Mouse (Mus musculus) kidney, embryonic 14.5 days (tissue): Measurements from ENCODE around the gene Arpc4. TPM values are rescaled to one million over a fixed set of nuclear protein-coding genes. Genes with fewer than 3 reads are reported as not detected.

Experiments
- ATAC-seq: fragments of 200-750 bp; cut with Nextera tagmentation; 2 replicates; pipeline ENCODE4 v1.8.0; 2017; ENCODE audit warnings: moderate number of reproducible peaks, mild to moderate bottlenecking, moderate TSS enrichment, moderate library complexity; ENCODE audit not compliant: low FRiP score, low TSS enrichment
- H3K27ac ChIP-seq: fragments of 300-500 bp; sonication (generic); 2 replicates; pipeline ENCODE4 v1.5.1; 2014; ENCODE audit warnings: low read depth, mild to moderate bottlenecking, low read length, moderate library complexity, mixed read lengths
- H3K27me3 ChIP-seq: fragments of 300-500 bp; sonication (generic); 2 replicates; pipeline ENCODE4 v1.6.1; 2014; ENCODE audit warnings: mild to moderate bottlenecking, low read length; ENCODE audit not compliant: control insufficient read depth, insufficient read depth
- H3K36me3 ChIP-seq: fragments of 300-500 bp; sonication (generic); 2 replicates; pipeline ENCODE4 v1.6.1; 2014; ENCODE audit warnings: low read length, mixed read lengths; ENCODE audit not compliant: control insufficient read depth, insufficient read depth
- H3K4me1 ChIP-seq: fragments of 300-500 bp; sonication (generic); 2 replicates; pipeline ENCODE4 v1.6.1; 2014; ENCODE audit warnings: low read length, mixed read lengths; ENCODE audit not compliant: control insufficient read depth, insufficient read depth
- H3K4me2 ChIP-seq: fragments of 300-500 bp; sonication (generic); replicated peaks from 2 replicates; pipeline ENCODE4 v1.6.1; 2014; ENCODE audit warnings: low read depth, mild to moderate bottlenecking, low read length
- H3K4me3 ChIP-seq: fragments of 300-500 bp; sonication (generic); 2 replicates; pipeline ENCODE4 v1.5.1; 2014; ENCODE audit warnings: mild to moderate bottlenecking, low read length
- H3K9ac ChIP-seq: fragments of 300-500 bp; sonication (generic); 2 replicates; pipeline ENCODE4 v1.6.1; 2014; ENCODE audit warnings: low read depth, mild to moderate bottlenecking, low read length, moderate library complexity
- H3K9me3 ChIP-seq: fragments of 300-500 bp; sonication (generic); 2 replicates; pipeline ENCODE4 v1.6.1; 2016; ENCODE audit warnings: low read length; ENCODE audit not compliant: control insufficient read depth
- WGBS: fragments of 180-500 bp; shearing (Covaris S2); extraction: QIAGEN DNeasy Blood & Tissue Kit; methylation state at CpG from one replicate; pipeline ENCODE4 v1.1.7; 2014; 5-methylcytosine and 5-hydroxymethylcytosine counted together
- polyA plus RNA-seq: library from polyadenylated mRNA; unstranded; fragments of >200 nt; fragmentation: Nextera tagmentation; extraction: Ambion mirVana; gene quantifications from 2 replicates; pipeline ENCODE4 v1.2.1, GENCODE M21; 2014

Arpc4 gene
- polyA plus RNA-seq, 1 experiment from 2014 or later = 230 TPM

DNA sequence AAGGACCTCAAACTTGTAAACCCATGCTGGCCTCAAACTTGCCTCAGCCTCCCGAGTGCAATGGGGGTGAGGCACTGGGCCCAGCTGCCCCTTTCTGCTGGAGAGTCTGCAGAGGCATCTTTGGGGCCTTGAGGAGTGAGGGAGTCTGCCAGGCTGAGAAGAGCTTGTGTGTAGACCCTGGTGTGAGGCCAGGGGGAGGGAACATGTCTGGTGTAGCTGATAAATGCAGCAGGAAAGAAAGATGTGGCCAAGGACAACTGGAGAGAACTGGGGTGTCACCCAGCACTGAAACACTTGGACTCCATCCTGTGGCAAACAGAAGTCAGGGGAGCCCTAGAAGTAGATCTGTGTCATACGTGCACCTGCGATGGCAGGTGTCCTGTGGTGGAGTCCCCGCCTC lies 4.4 kb upstream of the Arpc4 start:
- H3K4me1 ChIP-seq = no peaks in the 10 kb centered on the region
- peaks cover 71% of the 10 kb centered on the region for H3K36me3 ChIP-seq
- H3K27ac ChIP-seq = no peak overlapping the region
- H3K27me3 ChIP-seq = no peaks in the 10 kb centered on the region
- no peak overlapping the region for H3K4me2 ChIP-seq
- no peak overlapping the region for H3K4me3 ChIP-seq
- no peak overlapping the region for H3K9ac ChIP-seq
- H3K9me3 ChIP-seq = no peaks in the 10 kb centered on the region
- no peak for ATAC-seq
- 97% methylated on average over 4 of the region's 4 CpGs for WGBS

DNA sequence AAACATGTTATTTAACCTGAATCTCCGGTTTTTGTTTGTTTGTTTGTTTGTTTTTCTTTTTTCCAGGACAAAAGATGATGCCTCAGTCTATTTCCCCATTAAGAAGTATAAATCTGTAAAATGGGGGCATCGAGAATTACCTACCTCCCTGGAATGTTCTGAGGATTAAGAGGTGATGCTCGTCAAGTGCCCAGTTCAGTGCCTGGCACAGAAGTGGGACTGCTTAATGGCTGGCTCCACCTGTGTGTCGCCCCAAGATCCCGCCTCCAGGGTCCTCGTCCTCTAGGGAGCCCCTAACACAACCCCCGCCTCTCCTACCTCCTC lies 781 bp upstream of the Arpc4 start:
- 11% methylated on average over 7 of the region's 7 CpGs for WGBS
- H3K27ac ChIP-seq = peak overlapping the region; percentile 93
- no peak for ATAC-seq
- peak overlapping the region; percentile 90 for H3K9ac ChIP-seq
- peaks cover 10% of the 10 kb centered on the region; the same call in 1 of the 2 replicates for H3K4me1 ChIP-seq
- H3K27me3 ChIP-seq = no peaks in the 10 kb centered on the region
- peak overlapping the region; percentile 99 for H3K4me3 ChIP-seq
- H3K4me2 ChIP-seq = peak overlapping the region; percentile 70
- peaks cover 55% of the 10 kb centered on the region for H3K36me3 ChIP-seq
- H3K9me3 ChIP-seq = no peaks in the 10 kb centered on the region

DNA sequence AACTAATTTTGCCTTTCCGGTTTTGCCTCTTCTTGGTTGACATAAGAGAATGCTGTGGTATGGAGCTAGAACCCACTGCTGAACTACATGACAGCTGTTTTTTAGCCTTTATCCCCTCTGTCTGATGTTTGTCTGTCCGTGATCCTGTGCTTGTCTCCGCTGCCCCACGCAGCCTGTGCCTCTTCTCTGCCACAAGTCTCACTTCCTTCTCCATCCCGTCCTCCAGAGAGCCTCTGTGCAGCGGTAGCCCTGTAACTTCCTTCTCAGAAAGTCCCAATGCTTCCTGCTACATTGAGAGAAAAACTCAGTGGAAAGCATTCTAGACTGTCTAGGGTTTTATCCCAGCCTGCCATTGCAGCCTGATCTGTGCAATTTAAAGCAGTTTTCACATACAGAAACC lies 1.3 kb downstream of the Arpc4 start:
- Histone ChIP-seq H3K9me3 (no peaks in the 10 kb centered on the region), H3K4me3 (peak overlapping the region; percentile 99), H3K36me3 (peaks cover 56% of the 10 kb centered on the region), H3K27ac (no peak overlapping the region), H3K27me3 (no peaks in the 10 kb centered on the region), H3K4me2 (peak overlapping the region; percentile 70), H3K9ac (peak overlapping the region; percentile 90), H3K4me1 (peaks cover 10% of the 10 kb centered on the region; the same call in 1 of the 2 replicates)
- 80% methylated on average over 6 of the region's 6 CpGs for WGBS
- ATAC-seq = no peak

DNA sequence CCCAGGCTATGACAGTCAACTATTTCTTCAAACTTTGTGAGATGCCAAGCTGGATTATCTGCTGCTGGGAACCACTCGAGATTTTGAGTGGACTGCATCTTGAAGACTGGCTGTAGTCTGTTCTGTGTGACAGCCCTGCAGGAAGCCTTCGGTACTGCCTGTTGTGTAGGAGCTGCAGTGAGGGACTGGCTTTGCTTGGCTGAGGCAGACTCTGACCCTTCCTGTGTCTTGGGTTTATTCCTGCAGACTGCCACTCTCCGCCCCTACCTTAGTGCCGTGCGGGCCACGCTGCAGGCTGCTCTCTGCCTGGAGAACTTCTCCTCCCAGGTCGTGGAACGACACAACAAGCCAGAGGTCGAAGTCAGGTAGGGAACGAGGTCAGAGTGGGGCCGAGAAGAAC lies 2.6 kb downstream of the Arpc4 start:
- Histone ChIP-seq H3K4me3 (no peak overlapping the region; the same call in 1 of the 2 replicates), H3K9ac (no peak overlapping the region), H3K4me2 (no peak overlapping the region), H3K4me1 (peaks cover 10% of the 10 kb centered on the region; the same call in 1 of the 2 replicates), H3K9me3 (no peaks in the 10 kb centered on the region), H3K27ac (no peak overlapping the region), H3K36me3 (peaks cover 56% of the 10 kb centered on the region), H3K27me3 (no peaks in the 10 kb centered on the region)
- WGBS = 96% methylated on average over 11 of the region's 11 CpGs
- no peak for ATAC-seq

DNA sequence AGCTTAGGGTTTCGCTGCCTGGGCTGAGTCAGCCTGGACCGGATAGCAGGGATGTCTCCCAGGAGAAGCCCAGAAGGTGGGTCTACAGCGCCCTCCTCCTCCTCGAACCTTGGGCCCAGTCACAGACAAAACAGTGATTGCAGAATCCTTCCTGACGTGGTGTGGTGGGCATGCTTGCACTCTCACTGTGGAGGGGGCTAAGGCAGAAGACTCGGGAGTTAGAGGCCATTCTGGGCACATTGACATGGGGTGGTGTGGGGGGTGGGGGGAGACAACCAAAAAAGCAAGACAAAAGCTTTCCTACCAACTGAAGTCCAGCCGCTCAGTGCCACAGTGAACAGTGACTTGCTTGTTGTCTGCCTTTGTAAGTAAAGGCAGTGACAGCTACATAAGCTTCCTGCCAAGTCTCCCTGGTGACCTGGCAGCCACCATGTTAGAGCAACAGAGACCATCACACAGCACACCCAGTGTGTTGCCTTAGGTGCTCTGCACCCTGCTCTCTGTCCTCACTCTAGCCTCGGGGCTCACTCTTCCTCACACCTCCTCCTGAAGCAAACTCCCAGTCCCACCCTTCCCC lies 6.5 kb downstream of the Arpc4 start:
- H3K9ac ChIP-seq = no peak overlapping the region
- 94% methylated on average over 8 of the region's 8 CpGs for WGBS
- peaks cover 1% of the 10 kb centered on the region; the same call in 1 of the 2 replicates for H3K4me1 ChIP-seq
- H3K4me2 ChIP-seq = no peak overlapping the region
- no peaks in the 10 kb centered on the region for H3K9me3 ChIP-seq
- no peak overlapping the region for H3K27ac ChIP-seq
- ATAC-seq = no peak
- no peak overlapping the region for H3K4me3 ChIP-seq
- peaks cover 91% of the 10 kb centered on the region for H3K36me3 ChIP-seq
- no peaks in the 10 kb centered on the region for H3K27me3 ChIP-seq

DNA sequence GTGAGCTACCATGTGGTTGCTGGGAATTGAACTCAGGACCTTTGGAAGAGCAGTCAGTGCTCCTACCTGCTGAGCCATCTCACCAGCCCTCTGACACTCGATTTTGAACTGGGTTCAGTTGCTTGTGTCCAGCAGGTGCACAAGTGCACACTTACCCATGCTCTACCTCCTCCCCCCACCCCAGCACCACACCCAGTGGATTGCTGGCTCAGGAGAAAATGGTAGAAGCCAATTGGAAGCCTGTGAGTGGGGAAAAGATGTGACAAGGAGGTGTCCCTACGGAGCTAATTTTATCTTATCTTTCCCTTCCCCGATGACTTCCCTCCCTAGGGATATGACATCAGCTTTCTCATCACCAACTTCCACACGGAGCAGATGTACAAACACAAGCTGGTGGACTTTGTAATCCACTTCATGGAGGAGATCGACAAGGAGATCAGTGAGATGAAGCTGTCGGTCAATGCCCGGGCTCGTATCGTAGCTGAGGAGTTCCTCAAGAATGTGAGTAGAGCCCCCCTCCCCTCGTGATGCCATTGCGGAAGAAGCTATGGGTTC lies 7.3 kb downstream of the Arpc4 start:
- H3K4me3 ChIP-seq = no peak overlapping the region
- ATAC-seq = no peak
- WGBS = 87% methylated on average over 11 of the region's 11 CpGs

DNA sequence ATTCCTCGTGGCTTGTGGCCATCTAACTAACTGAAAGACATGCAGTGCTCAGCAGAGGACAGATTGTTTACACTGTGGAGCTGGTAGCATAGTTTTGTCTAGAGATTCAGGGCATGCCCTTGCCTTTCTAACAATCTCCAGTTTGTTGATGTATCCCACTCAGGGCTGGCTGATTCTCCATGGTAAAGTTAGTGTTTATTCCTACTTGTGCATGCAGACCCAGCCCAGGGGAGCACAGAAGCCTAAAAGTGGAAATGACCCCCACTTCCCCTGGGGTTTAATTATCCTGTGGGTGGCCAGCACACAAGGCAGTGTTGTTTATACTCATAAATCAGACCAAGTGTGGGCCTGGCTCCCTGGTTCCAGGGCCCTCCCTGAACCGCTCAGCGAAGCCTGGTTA lies 8.1 kb downstream of the Arpc4 start:
- peaks cover 99% of the 10 kb centered on the region for H3K36me3 ChIP-seq
- no peak overlapping the region for H3K27ac ChIP-seq
- H3K4me1 ChIP-seq = no peaks in the 10 kb centered on the region
- H3K27me3 ChIP-seq = no peaks in the 10 kb centered on the region
- no peak for ATAC-seq
- H3K4me2 ChIP-seq = no peak overlapping the region
- no peak overlapping the region for H3K4me3 ChIP-seq
- no peaks in the 10 kb centered on the region for H3K9me3 ChIP-seq
- WGBS = 40% methylated on average over 3 of the region's 3 CpGs
- no peak overlapping the region for H3K9ac ChIP-seq

More for the DNA sequence above, 7.3 kb downstream of the Arpc4 start:
- Histone ChIP-seq H3K4me1 (no peaks in the 10 kb centered on the region), H3K27ac (no peak overlapping the region), H3K4me2 (no peak overlapping the region), H3K27me3 (no peaks in the 10 kb centered on the region), H3K9ac (no peak overlapping the region), H3K36me3 (peaks cover 99% of the 10 kb centered on the region), H3K9me3 (no peaks in the 10 kb centered on the region)

DNA sequence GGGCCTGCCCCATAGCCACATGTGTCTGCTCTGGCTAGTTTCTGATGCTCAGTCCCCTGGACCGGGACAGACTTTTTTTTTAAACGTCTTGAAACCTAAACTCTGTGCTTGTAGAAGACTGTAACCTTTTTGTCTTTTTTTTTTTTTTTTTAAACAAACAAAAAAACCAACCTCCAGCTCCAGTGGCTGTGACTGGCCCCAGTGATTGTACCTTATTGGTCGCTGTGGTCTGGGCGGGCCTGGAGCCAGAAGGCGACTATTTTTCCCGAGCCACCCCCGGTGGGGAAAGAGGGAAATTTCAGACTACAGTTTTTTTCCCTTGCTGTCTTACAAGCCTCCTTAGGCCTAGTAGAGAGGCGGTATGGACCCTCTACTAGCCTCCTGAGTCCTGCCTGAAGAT lies 11.0 kb downstream of the Arpc4 start, which contains the start of gene Ttll3:
TSS of gene Ttll3 (plus strand) at position 301 of the 400 bp plus-strand sequence.
- Histone ChIP-seq H3K4me2 (no peak within 1 kb of the TSS), H3K4me1 (0 out of 2 replicates have a peak, but pooled peaks cover 7% of the 10 kb centered on the region), H3K27me3 (no peaks in the 10 kb centered on the region), H3K4me3 (no peak within 1 kb of the TSS), H3K36me3 (peaks cover 70% of the 10 kb centered on the region), H3K9ac (no peak within 1 kb of the TSS), H3K27ac (no peak within 1 kb of the TSS), H3K9me3 (no peaks in the 10 kb centered on the region)
- WGBS = 77% methylated on average over 8 of the region's 8 CpGs
- no peak for ATAC-seq

DNA sequence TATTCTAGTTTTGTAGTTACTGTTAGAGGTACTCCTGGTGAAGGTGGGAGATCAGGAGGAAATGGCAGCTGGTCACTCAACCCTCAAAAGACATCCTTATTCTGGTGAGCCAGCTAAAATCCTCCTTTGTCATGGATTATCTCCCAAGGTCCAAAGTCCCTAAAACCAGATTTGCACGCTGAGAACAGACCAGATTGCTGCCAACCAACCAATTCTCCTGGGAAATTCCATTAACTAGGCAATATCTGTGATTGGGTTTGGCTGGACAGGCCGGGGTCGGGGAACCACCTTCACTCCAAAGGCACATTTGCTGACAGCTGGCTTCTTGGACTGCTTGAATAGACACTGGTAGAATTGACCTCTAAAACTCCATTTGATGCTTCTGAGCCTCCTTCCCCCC lies 12.8 kb downstream of the Arpc4 start:
- H3K4me3 ChIP-seq = no peak overlapping the region
- no peak for ATAC-seq
- H3K9ac ChIP-seq = no peak overlapping the region
- H3K4me2 ChIP-seq = no peak overlapping the region
- H3K9me3 ChIP-seq = no peaks in the 10 kb centered on the region
- no peak overlapping the region for H3K27ac ChIP-seq
- peaks cover 53% of the 10 kb centered on the region for H3K36me3 ChIP-seq
- 0 out of 2 replicates have a peak, but pooled peaks cover 7% of the 10 kb centered on the region for H3K4me1 ChIP-seq
- WGBS = 94% methylated on average over 3 of the region's 3 CpGs
- no peaks in the 10 kb centered on the region for H3K27me3 ChIP-seq
